Mouse (Mus musculus) MEL (cell line): ENCODE results near the gene Itpr2. TPM values are rescaled to one million over a fixed set of nuclear protein-coding genes. Genes with fewer than 3 reads are reported as not detected.

Source experiments
- DNase-seq: peaks from one replicate; pipeline ENCODE4 v3.0.0; 2011; ENCODE audit warnings: low read depth, low spot score
- H3K27ac ChIP-seq: 2 replicates; pipeline ENCODE4 v1.5.1; 2012; ENCODE audit warnings: low read depth, mild to moderate bottlenecking, control low read depth, low read length, moderate library complexity; ENCODE audit not compliant: control insufficient read depth
- H3K27me3 ChIP-seq, 2 experiments: fragments of 150-350 bp in 1 of 2; sonication (generic) in 1 of 2; 2 replicates each; pipeline ENCODE4 v1.6.1; 2012; ENCODE audit warnings: low read length in 2 of 2, mild to moderate bottlenecking in 2 of 2, improper control_type of control experiment in 1 of 2, moderate library complexity in 1 of 2; ENCODE audit not compliant: insufficient read depth in 2 of 2, control insufficient read depth in 1 of 2
- H3K36me3 ChIP-seq, 2 experiments: 2 replicates each; pipeline ENCODE4 v1.6.1; 2012 to 2014; ENCODE audit warnings: low read length in 2 of 2, improper control_type of control experiment in 1 of 2, inconsistent platforms in 1 of 2, mild to moderate bottlenecking in 1 of 2; ENCODE audit not compliant: insufficient read depth in 2 of 2, control insufficient read depth in 1 of 2
- H3K4me1 ChIP-seq, 2 experiments: fragments of 150-350 bp in 1 of 2; sonication (generic) in 1 of 2; 2 replicates each; pipeline ENCODE4 v1.6.1; 2012; ENCODE audit warnings: low read length in 2 of 2, improper control_type of control experiment in 1 of 2, mild to moderate bottlenecking in 1 of 2; ENCODE audit not compliant: insufficient read depth in 2 of 2, control insufficient read depth in 1 of 2
- H3K4me3 ChIP-seq, 2 experiments: fragments of 150-350 bp in 1 of 2; sonication (generic) in 1 of 2; 2 replicates each; pipeline ENCODE4 v1.5.1; 2012; ENCODE audit warnings: low read depth in 2 of 2, low read length in 2 of 2, mild to moderate bottlenecking in 2 of 2, moderate library complexity in 2 of 2, control low read depth in 1 of 2, improper control_type of control experiment in 1 of 2; ENCODE audit not compliant: control insufficient read depth in 1 of 2, insufficient read depth in 1 of 2
- H3K79me2 ChIP-seq: 2 replicates; pipeline ENCODE4 v1.6.1; 2012; ENCODE audit warnings: mild to moderate bottlenecking, low read length, moderate library complexity; ENCODE audit not compliant: control insufficient read depth, poor library complexity, insufficient read depth
- H3K9ac ChIP-seq: 2 replicates; pipeline ENCODE4 v1.6.1; 2012; ENCODE audit warnings: low read depth, mild to moderate bottlenecking, control low read depth, low read length, moderate library complexity; ENCODE audit not compliant: control insufficient read depth, poor library complexity, severe bottlenecking
- H3K9me3 ChIP-seq: fragments of 150-350 bp; sonication (generic); replicated peaks from 2 replicates; pipeline ENCODE4 v1.6.1; 2012; ENCODE audit warnings: mild to moderate bottlenecking, low read length, improper control_type of control experiment, moderate library complexity; ENCODE audit not compliant: insufficient read depth
- CHD1 ChIP-seq: IDR thresholded peaks from 2 replicates; pipeline ENCODE4 v1.6.1; 2012; ENCODE audit warnings: low read depth, mild to moderate bottlenecking, inconsistent platforms, low read length, improper control_type of control experiment
- GATA1 ChIP-seq: IDR thresholded peaks from 2 replicates; pipeline ENCODE4 v1.6.1; 2011; ENCODE audit warnings: low read depth, low read length, improper control_type of control experiment
- HCFC1 ChIP-seq: IDR thresholded peaks from 2 replicates; pipeline ENCODE4 v1.6.1; 2012; ENCODE audit warnings: low read depth, mild to moderate bottlenecking, inconsistent platforms, low read length, improper control_type of control experiment, moderate library complexity
- JUND ChIP-seq: IDR thresholded peaks from 2 replicates; pipeline ENCODE4 v1.6.1; 2011; ENCODE audit warnings: low read depth, mild to moderate bottlenecking, improper control_type of control experiment, low read length
- MXI1 ChIP-seq: IDR thresholded peaks from 2 replicates; pipeline ENCODE4 v1.6.1; 2011; ENCODE audit warnings: mild to moderate bottlenecking, low read depth, low read length, improper control_type of control experiment
- MYC ChIP-seq: IDR thresholded peaks from 2 replicates; pipeline ENCODE4 v1.6.1; 2011; ENCODE audit warnings: low read depth, mild to moderate bottlenecking, low read length, improper control_type of control experiment, moderate library complexity
- NRF1 ChIP-seq: IDR thresholded peaks from 2 replicates; pipeline ENCODE4 v1.6.1; 2014; ENCODE audit warnings: low read depth, mild to moderate bottlenecking, inconsistent platforms, low read length, improper control_type of control experiment, moderate library complexity; ENCODE audit not compliant: poor library complexity, insufficient read depth, severe bottlenecking
- SIN3A ChIP-seq: IDR thresholded peaks from 2 replicates; pipeline ENCODE4 v1.6.1; 2012; ENCODE audit warnings: low read length, improper control_type of control experiment, inconsistent platforms
- UBTF ChIP-seq: IDR thresholded peaks from 2 replicates; pipeline ENCODE4 v1.6.1; 2012; ENCODE audit warnings: low read depth, mild to moderate bottlenecking, inconsistent platforms, low read length, improper control_type of control experiment, moderate library complexity, borderline replicate concordance; ENCODE audit not compliant: insufficient read depth
- USF1 ChIP-seq: IDR thresholded peaks from 2 replicates; pipeline ENCODE4 v1.6.1; 2014; ENCODE audit warnings: low read depth, mild to moderate bottlenecking, inconsistent platforms, low read length, improper control_type of control experiment, moderate library complexity
- USF2 ChIP-seq, 2 experiments: IDR thresholded peaks; 2 replicates each; pipeline ENCODE4 v1.6.1; 2011 to 2012; ENCODE audit warnings: improper control_type of control experiment in 2 of 2, low read length in 2 of 2, borderline replicate concordance in 1 of 2, inconsistent platforms in 1 of 2, low read depth in 1 of 2, mild to moderate bottlenecking in 1 of 2; ENCODE audit not compliant: insufficient read depth in 1 of 2
- ZNF384 ChIP-seq: IDR thresholded peaks from 2 replicates; pipeline ENCODE4 v1.6.1; 2012; ENCODE audit warnings: low read depth, mild to moderate bottlenecking, inconsistent platforms, low read length, improper control_type of control experiment
- polyA plus RNA-seq, 2 experiments: library from polyadenylated mRNA; stranded (reverse) in 1 of 2; unstranded in 1 of 2; fragments of >175 nt in 1 of 2; fragments of >200 nt in 1 of 2; gene quantifications; 2 replicates each; pipeline versions ENCODE4 v1.2.1 to v1.2.4; 2012; ENCODE audit warnings: low replicate concordance in 2 of 2, low read depth in 1 of 2; ENCODE audit not compliant: insufficient read length in 2 of 2, insufficient read depth in 1 of 2, missing spikeins in 1 of 2
- total RNA-seq: library from RNA; depleted of rRNA; stranded (reverse); fragments of 300-350 nt; gene quantifications from 2 replicates; pipeline ENCODE4 v1.2.3, GENCODE M21; 2012

Itpr2 gene
- total and polyA plus RNA-seq, 3 experiments, result 1.5 to 3.0 TPM; not detected in 1

DNA sequence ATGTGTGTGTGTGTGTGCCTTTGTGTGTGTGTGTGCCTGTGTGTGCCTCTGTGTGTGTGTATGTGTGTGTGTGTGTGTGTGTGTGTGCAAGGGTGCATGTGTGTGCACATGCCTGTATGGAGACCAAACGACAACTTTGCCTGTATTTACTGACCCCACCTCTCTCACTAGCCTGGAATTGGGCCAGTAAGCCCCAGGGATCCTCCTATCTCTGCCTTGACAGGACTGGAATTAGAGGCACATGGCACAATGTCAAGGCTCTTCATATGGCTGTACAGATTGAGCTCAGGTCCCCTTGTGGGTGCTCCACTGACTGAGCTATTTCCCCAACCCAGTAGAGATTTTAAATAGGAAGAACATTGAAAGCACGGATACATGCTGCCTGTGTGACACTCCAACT is 198.7 kb downstream of the Itpr2 start:
- H3K79me2 ChIP-seq, result no peaks in the 10 kb centered on the region
- no peak for TF ChIP-seq USF2 (IDR thresholded peaks at IDR 0.05; ENCODE audit: borderline replicate concordance in 1 of 2, insufficient read depth in 1 of 2, low read depth in 1 of 2, low read length in 2 of 2)
- no peak for TF ChIP-seq CHD1
- TF ChIP-seq GATA1, result no peak
- TF ChIP-seq MYC, result no peak
- no peak for TF ChIP-seq ZNF384
- TF ChIP-seq JUND, result no peak
- TF ChIP-seq HCFC1, result no peak
- no peak for TF ChIP-seq NRF1
- H3K9me3 ChIP-seq, result no peaks in the 10 kb centered on the region
- H3K36me3 ChIP-seq, result peaks cover 0 to 3% of the 10 kb centered on the region in 2 experiments; a peak in 1 of 4 replicates
- H3K4me1 ChIP-seq, result peaks cover 0 to 3% of the 10 kb centered on the region in 2 experiments; a peak in 1 of 4 replicates
- DNase-seq, result peak; percentile 10
- no peak overlapping the region for H3K27ac ChIP-seq
- H3K9ac ChIP-seq, result no peak overlapping the region
- H3K27me3 ChIP-seq, result no peaks in the 10 kb centered on the region
- H3K4me3 ChIP-seq, result no peak overlapping the region

GRCm38 (mm10) chr6:146302574-146303130 is 199.4 kb downstream of the Itpr2 start:
- Histone ChIP-seq H3K27me3 (no peaks in the 10 kb centered on the region), H3K27ac (no peak overlapping the region), H3K9ac (no peak overlapping the region), H3K9me3 (no peaks in the 10 kb centered on the region), H3K36me3 (no peaks in the 10 kb centered on the region), H3K4me3 (no peak overlapping the region), H3K79me2 (no peaks in the 10 kb centered on the region), H3K4me1 (no peaks in the 10 kb centered on the region)
- no peak for DNase-seq
- TF ChIP-seq USF1, result no peak

GRCm38 (mm10) chr6:146302101-146302500 is 199.9 kb downstream of the Itpr2 start:
- H3K9ac ChIP-seq, result no peak overlapping the region
- H3K79me2 ChIP-seq, result no peaks in the 10 kb centered on the region
- no peaks in the 10 kb centered on the region for H3K4me1 ChIP-seq
- H3K27ac ChIP-seq, result no peak overlapping the region
- H3K27me3 ChIP-seq, result no peaks in the 10 kb centered on the region
- no peak for DNase-seq
- H3K9me3 ChIP-seq, result no peaks in the 10 kb centered on the region
- no peak overlapping the region for H3K4me3 ChIP-seq
- no peak for TF ChIP-seq JUND
- TF ChIP-seq MXI1, result no peak
- TF ChIP-seq UBTF, result no peak
- TF ChIP-seq SIN3A, result no peak
- TF ChIP-seq, all 39 proteins: peak for 0
- H3K36me3 ChIP-seq, result no peaks in the 10 kb centered on the region
